Mouse (Mus musculus) kidney, adult 11 months (tissue): Measurements from ENCODE around the gene Gabrb1.

ENCODE experiments used
- DNase-seq: peaks from one replicate; pipeline ENCODE4 v3.0.0; 2022

The Gabrb1 gene

DNA sequence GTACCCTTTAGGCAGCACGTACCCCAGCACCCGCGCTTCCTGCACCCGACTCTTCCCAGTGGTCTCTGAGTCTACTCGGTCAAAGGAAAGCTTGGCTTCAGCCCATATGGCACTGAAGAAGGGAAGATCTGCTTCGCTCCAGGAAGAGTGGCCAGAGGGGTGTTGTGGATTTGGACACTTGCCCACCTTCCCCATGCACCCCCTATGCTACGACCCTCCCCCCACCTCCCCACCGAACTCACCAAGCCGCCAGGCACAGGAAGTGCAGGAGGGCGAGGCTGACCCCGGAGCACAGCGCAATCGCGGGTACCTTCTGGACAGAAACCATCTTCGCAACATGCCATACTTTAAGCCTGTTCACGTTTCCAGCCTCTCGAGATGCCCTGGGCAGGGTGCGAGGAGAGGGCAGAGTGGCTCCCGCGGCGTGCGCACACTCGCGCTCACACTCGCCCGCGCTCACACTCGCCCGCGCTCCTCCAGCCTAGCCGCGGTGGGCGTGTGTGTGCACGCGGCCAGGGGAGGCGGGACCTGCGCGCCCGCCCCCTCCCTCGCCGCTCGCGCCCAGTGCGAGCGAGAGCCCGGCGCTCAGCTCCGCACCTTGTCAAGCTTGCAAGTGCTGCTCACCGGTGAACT lies at the start of gene Gabrb1:
Gene Gabrb1, plus strand, starts transcription at position 632 of the 633 bp plus-strand sequence.
- no peak for DNase-seq

DNA sequence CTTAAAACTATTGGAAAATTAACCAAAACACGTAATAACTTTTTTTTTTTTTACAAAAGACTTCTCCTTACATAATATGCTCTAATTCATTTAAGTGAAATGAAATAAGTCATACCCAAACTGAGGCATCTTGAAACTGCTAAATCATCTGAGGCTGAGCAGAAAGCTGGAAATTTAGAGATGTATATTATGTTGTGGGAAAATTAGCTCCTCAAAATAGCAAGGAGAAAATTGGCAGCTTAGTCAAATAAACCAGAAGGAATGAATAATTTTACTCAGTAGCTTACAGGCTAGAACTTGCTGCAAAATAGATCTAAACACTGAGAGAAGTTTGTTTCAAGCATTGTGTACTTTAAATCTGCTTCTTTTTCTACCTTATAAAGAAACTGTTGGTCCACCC lies 49.2 kb upstream of the Gabrb1 start:
- DNase-seq, result no peak

DNA sequence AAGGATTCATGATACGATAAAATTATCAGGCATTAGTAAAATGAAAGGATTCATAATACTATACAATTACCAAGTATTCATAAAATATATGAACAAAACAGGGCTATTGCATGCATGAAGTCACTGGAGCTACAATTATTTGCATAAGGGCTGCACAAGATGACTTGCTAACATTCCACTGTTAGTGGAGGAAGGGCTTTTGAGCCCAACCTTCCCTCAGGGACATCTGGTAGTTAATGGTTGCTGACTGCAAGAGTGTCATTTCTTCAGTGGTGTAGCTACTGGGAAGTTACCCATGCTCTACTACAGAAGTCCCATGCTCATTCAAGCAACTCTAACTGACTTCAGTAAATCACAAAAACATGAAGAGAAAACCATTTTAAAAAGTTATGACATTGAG lies 43.6 kb upstream of the Gabrb1 start:
- DNase-seq, result no peak

DNA sequence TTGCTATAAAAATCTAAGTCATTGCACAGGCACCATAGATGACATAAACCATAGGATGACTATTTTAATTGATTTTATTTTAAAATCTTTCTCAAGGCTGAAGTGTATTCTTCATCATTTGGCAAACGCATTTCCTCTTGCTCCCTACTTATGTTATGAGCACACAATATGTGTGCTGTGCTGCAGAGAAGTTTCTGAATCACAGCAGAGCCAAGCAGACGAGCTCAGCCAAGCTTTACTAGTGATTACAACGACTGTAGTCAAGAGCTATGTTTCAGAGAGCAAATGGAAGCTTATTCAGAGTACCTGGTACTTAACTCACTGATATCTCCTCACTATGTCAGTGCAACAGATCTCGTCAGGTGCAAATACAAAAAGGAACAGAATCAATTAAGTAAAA lies 41.2 kb upstream of the Gabrb1 start:
- DNase-seq, result no peak

DNA sequence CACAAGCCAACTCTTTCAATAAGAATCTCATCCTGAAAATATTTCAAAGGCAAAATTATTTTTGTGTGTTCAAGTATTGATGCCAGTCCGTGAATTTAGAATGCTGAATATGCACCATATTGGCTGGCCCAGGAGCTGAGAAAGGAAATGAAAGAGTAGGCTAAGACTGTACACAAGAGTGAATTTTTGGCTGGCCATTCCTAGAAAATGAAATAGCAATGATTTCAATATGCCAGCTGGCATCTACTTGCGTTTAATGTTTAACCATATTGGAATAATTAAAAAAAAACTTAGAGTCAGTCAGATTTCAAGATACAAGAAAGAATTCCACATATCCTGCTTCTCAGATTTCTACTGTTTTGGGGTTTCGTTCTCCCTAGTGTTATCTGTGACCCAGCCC lies 30.1 kb upstream of the Gabrb1 start:
- no peak for DNase-seq

DNA sequence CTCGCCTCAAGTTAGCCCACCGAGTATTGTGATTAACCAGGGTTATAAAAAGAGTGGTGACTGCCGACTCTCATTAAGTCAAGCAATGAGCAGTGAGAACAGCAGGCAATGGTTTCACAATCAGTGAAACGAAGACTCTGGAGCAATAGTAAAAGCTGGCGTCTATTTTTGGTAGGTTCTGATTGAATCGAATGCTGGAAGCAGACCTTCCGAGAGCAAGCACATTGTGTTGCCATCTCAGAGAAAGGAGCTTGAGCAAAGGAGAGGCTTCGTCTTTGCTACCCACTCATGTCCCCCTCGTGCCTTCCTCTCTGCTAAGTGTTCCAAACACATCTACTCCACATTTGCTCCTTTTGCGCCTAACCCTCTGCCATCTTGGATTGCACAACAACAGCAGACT lies 18.1 kb upstream of the Gabrb1 start:
- DNase-seq, result no peak

DNA sequence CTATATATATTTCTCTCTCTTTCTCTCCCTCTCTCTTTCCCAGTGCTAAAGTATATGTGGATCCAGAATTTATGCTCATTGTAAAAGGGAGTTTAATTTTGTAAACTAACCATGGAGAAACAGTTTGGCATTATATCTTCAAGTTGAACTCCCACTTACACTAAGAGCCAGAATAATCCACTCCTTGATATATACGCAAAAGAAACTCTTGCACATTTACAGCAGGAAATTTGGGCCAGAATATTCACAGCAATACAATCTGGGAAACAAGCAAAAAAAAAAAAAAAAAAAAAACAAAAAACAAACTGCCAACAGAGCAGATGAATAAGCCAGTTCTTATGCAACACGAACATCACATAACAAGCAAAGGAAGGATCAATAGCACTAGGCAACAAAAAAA lies 9.8 kb upstream of the Gabrb1 start:
- DNase-seq, result no peak

DNA sequence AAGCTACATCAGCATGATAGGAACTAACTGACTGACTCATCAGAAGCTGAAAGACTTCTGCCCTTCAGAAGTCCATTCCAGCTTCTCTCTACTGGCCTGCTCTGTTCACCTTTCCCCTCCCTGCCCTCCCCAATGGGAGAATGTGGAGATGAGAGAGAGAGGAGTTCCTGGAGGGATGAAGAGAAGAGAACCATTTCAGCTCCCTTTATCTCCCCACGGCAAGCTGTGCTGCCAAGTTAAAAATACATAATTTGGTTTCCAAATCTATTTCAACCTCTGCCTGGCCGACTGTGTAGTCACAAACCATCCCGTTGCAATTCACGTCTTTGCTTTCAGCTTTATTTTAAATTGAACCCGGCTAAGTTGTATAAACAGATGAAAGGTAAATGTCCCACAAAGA lies 3.9 kb upstream of the Gabrb1 start:
- DNase-seq, result no peak

DNA sequence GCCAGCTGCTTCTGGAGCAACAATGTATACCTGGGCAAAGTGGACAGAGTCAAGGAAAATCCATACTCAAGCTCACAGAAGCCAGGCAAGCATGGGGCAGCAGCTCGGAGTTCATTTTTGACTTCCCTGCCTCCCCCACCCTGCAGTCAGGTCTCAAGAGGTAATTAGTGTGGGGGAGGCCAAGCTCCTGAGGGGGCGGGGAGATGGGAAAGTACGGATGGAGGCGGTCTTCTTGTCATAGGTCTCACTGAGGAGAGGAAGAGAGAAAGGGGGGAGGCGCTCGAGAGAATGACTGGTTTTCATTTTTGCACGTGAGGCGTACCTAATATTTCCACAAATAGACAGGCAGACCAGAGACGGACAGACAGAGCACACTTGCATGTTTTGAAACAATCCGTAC lies 1.1 kb upstream of the Gabrb1 start:
- DNase-seq, result no peak

DNA sequence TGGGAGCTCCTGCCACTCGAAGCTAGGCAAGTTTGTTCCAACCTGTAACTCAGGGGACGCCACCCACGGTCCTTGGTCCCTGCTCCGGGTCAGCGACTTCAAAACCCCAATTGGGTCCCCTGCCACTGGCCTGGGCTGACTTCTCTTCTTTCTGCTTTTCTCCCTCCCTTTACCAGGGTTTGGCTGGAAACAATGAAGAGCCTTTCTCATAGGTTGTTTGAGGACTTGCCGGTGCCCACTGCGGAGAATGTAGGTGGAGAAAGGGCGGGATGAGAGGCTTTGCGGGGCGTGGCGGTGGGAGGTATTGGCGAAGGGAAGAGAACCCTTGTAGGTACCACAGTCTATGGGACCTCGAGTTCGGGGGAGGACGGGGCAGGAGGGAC lies 193 bp downstream of the Gabrb1 start, which contains the start of gene Gabra4:
Gene Gabra4, minus strand, starts transcription at position 194 of the 383 bp plus-strand sequence.
- DNase-seq, result no peak

DNA sequence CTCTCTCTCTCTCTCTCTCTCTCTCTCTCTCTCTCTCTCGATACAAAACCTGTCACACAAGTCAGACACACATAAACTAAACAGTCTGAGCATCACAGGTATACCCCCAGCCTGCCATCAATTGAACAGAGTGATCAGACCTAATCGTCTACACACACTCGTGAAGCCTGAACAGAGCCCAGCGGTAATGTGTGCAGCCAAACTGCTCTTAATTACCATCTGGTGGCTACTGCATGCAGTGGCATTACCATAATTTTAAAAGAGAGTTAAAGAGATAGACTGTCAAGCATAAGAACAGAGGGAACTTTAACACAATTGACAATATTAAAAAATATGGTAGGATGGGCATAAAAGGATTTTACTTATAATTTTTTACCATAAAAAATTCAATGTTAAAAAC lies 7.7 kb downstream of the Gabrb1 start:
- DNase-seq, result no peak

DNA sequence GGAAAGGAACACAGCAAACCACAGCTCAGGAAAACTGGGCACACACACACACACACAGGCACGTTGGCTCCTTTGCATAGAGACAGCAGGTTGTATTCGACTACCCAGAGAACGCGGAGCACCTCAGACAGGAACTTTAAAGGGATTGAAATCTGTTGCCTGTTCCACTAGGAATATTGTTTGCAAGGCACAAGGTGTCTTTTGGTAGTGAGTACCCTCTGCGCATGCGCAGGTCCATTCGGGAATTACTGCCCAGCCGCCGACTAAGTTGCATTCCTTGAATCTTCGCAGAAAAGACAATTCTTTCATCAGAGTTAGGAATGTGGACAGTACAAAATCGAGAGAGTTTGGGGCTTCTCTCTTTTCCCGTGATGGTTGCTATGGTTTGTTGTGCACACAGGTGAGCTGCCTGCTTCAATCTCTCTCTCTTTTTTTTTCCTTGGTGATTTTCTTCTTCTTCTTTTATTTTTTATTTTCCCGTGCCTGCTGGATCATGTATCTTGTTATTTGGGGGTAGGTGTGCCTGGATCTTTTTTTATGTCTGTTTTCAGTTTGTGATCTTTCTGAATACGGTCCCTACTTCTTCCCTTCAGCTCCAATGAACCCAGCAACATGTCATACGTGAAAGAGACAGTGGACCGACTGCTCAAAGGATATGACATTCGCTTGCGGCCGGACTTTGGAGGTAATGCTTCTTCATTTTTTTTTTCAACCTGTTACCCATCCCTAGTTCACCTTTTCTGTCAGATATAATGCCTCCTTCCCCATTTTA lies 42.0 kb downstream of the Gabrb1 start:
- no peak for DNase-seq

DNA sequence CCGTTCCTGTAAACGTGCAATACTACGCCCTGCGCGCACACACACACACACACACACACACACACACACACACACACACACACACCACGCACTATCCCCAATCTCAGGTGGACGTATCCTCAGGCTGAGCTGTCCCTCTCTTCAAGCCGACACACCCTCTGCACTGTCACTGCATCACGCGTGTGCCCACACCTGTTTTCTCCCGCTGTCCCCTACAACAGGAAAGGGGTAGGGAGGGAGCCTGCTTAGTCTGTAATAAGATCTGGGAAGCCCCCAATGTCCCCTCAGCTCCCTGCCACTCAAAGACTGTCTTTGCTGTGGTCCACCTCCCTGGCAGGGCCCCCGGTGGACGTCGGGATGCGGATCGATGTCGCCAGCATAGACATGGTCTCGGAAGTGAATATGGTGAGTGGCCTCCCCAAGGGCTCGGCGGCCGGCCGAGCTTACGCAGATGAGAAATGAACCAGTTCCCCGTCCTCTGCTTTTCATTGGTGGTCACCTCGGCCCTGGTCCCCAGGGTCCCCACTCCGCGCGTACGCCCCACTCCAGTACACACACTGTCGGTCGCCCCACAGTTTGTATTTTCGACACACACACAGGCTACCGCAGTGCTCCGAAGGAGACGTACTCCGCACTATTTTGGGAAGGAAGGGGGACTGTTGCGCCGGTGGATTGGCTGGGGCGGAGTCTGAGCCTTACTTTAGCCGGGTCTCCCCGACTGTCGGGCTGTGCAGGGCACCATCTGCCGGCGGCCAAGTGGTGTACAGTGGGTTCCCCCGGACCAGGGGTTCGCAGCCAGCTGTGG lies 42.8 kb downstream of the Gabrb1 start:
- DNase-seq, result no peak

DNA sequence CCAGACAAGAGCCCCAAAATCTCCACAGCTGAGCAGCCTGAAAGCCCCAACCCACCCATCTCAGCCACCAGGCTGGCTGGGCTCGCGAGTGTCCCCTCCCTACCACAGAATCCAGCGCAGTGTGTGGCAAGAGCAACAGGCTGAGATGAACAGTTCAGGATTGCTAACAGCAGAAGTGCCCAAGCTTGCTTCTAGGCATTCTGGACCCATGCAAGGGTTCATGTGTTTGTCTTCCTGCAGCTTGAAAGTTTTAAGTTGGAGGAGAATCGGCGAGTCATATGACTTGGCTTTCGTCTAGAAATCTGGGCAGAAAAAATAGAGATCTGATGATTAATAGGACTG lies 43.3 kb downstream of the Gabrb1 start:
- DNase-seq, result no peak

DNA sequence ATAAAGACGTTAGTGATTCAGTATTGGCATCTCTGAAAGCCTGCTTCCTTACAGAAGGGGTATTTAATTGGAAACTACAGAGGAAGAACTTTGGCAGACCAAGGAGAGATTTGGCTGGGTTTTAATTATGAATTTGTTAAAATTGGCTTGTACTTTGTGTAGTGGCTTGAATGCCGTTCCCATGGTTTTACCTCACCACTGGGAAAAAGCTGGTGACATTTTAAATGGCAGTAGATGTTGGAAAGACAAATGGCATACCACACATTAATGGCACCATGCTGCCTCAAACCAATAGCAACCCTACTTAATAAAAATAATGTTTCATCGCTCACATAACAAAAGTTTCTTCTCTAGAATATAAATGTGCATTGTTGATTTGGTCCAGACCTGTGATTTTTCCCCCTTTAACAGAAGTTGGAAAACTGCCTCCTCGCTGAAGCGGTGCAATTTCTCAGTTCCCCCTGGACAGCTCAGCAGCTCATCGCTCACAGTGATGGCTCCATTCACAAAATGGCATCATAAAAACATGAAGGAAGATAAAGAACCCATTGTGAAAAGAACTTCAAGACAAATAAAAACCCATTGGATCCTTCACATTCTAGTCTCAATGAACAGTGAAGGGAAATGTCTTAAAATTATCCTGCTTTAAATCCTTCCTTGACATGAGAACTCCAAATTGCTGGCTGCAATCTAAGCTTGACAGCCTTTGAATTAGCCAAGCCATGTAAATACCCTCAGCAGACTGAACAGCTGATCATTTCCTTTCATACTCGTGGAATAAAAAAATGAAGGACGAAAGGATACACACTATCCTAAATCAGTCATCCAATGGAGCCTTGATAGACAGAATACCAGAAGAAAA lies 75.2 kb downstream of the Gabrb1 start:
- no peak for DNase-seq

DNA sequence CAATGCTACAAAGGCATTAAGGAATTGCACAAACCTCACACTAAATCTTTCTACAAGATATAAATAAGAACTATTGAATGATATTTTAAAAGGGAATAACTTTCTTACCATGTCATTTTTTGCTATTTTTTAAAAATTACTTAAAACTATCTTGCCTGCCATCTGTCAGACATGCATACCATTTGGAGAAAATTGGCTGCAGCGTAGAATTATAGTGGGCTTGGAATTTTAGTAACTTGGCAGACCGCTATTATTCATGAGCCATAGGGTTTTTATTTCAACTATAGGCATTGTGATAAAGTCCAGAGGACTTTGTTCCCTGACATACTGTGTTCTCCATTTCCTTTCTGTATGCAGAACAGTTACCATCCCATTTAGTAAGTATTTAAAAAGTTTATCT lies 89.5 kb downstream of the Gabrb1 start:
- no peak for DNase-seq

DNA sequence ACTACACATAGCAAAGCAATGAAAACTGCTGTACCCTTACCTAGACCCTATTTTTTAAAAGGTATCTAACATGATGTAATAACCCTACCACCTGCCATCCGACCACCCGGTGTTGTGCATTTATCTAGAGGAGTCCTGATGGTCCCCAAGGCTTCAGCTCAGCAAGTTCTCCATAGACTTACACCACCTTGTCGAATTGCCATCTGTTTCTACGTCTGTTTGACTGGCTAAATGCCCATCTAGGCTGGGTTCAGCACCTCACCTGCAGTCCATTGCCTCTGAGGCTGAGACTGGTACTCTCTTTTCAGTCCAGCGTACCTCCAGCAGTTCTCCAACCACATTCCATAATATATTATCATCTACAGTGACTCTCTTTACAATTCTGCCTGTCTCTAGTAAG lies 96.1 kb downstream of the Gabrb1 start:
- DNase-seq, result no peak

DNA sequence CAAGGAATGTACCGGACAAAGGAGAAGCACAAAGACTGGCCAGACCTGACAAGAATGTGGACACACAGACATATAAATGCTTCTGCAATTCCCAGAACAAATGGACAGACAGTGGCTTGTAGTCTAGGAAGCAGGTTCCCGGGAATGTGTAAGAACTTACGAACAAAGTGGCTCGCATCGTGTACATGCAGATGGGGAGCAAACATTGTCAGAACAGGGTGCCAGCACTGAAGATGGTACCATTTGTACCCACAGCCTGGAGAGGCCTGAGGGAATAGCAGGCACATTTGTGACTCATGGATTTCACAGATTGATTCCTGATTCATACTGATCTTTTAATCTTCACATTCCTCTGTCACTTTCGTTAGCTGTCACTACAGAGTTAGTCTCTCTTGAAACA lies 103.2 kb downstream of the Gabrb1 start:
- no peak for DNase-seq

DNA sequence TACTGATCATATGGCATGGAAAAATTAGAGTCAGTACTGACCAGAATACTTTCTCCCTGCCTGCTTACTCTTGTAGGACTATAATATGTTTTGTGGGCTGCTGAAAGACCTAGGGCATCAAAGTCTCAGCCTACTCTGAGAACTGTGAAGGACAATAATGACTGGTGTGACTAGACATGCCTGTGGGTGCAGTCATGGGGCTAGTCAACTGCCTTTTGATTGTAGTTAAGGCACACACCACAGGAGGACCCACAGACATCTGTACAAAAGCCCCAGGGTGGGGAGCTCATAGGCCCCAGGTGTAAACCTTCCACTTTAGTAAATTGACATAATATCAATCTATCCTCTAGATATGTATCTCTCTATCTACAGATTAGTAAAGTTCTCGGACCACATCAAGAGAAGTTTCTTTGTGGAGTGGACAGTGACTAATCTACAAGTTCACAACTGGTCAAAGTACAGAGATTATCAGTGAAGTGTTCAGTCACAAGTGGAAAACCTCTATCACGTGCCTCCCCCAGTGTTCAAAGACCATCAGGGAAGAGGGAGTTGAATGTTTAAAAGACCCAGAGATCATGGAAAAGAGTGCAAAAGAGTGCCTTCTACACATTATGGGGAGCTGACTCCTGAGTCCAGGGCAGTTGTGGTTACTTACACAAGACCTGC lies 123.7 kb downstream of the Gabrb1 start:
- no peak for DNase-seq

DNA sequence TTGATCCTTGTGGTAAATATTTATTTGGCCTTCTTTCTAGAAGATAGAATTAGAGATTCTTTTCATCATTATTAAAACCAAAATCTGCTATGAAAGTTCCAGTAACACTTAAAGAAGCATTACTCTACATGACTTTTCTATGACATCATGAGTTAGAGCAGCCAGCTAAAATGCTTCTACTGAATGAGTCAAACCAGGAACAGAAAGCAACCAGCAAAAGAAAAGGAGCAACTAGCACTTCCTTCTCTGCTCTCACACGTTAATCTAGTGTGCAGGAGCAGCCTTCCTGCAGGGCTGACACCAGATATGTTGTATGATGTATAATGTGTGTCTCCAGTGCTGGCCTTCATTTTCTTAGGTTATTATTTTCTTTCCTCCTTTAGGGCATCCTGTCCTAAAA lies 164.9 kb downstream of the Gabrb1 start:
- no peak for DNase-seq

DNA sequence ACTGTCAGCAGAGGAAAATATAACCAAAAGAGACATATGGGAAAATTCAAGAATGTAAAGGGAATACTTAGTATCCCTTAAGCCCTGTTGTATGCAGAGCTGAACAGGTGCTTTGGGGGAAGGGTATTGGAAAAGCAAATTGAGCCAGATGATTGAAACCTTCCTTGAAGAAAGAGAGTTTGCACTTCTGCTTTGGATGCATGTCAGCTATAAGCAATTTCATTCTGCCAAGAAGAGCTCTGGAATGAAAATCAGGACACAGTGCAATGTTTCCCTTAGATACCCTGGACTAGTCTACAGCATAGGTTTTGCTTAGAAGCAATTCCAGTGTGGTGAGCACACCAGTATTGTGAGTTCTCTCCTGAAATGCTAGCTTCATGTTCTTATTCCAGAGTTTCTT lies 170.4 kb downstream of the Gabrb1 start:
- DNase-seq, result no peak

DNA sequence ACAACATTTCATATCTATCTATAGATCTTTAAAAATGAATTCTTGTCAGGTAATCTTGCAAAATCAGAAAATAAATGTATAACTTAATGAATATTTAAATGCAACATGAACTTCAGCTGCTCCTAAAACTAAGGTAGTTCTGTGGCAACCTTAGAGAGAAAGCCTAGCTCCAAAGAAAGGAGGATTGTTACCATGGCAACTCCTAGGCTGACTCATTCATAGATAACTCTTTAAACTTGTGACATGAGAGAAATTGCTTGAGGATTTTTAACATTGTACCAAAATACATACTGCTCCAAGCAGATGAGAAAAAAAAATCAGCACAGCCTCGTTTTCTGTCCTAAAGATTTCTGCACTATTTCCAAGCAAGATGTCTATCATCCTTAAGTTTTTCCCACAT lies 171.1 kb downstream of the Gabrb1 start:
- no peak for DNase-seq

DNA sequence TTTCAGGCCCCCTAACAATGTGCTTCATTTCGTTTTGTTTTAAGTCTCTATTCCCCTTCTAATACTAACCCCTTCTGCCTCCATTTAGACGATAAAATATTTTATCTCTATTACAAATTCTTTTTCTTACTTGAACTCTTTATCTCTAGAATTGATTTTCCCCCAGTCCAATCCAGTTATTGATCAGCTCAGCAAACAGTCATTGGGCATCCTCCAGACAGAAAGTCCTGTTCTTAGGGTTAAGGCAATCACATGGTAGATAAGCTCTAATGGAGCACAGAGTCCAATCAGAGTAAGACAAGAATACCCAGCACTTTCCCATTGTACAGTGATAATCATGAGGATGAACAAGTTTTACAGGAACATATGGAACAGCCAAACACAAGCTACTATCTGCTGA lies 172.4 kb downstream of the Gabrb1 start:
- DNase-seq, result no peak
